Mouse (Mus musculus) gastrocnemius, postnatal 10 days (tissue): ENCODE measurements around the gene Cend1. TPM values are rescaled to one million over a fixed set of nuclear protein-coding genes. Genes with fewer than 3 reads are reported as not detected.

Source experiments
- DNase-seq: peaks from one replicate; pipeline ENCODE4 v3.0.0; 2021; ENCODE audit warnings: mixed read lengths
- long read RNA-seq, 2 experiments: library from polyadenylated mRNA; stranded (forward); transcript quantifications; one replicate each; pipeline ENCODE4 v2.0.0; 2021
- total RNA-seq, 2 experiments: library from RNA; stranded (reverse); gene quantifications; 2 replicates each; pipeline ENCODE4 v1.2.3; 2021

Cend1 gene
- total RNA-seq, result 1 to 10 TPM in 1 of 2 experiments, under 1 TPM in 1; 0.66 to 1.4 TPM
- long read RNA-seq, experiment 1, result 0 reads
- long read RNA-seq, experiment 2, result 0 reads

- no peak for DNase-seq
These were observed at the start of gene Cend1 for GRCm38 (mm10) chr7:141429310-141429709. Gene Cend1, minus strand, starts transcription at chr7:141429491.

- DNase-seq, result no peak
These were observed 49.0 kb upstream of the Cend1 start for GRCm38 (mm10) chr7:141478270-141478748.

GRCm38 (mm10) chr7:141477578-141478269 lies 48.4 kb upstream of the Cend1 start:
- DNase-seq, result no peak

- no peak for DNase-seq
These were observed 47.7 kb upstream of the Cend1 start for GRCm38 (mm10) chr7:141476981-141477370.

GRCm38 (mm10) chr7:141476226-141476980 lies 47.1 kb upstream of the Cend1 start:
- DNase-seq, result peak; percentile 73

GRCm38 (mm10) chr7:141475805-141476158 lies 46.5 kb upstream of the Cend1 start:
- DNase-seq, result no peak

- peak; percentile 82 for DNase-seq
These were observed 45.9 kb upstream of the Cend1 start, which contains the start of the genes Polr2l and Tspan4 for GRCm38 (mm10) chr7:141475011-141475804. Gene Polr2l, minus strand, starts transcription at chr7:141475132. Gene Tspan4, plus strand, starts transcription at chr7:141475240.

GRCm38 (mm10) chr7:141474160-141474559 lies 44.9 kb upstream of the Cend1 start:
- DNase-seq, result no peak

GRCm38 (mm10) chr7:141472763-141473162 lies 43.5 kb upstream of the Cend1 start:
- DNase-seq, result no peak

- DNase-seq, result no peak
These were observed 42.9 kb upstream of the Cend1 start for GRCm38 (mm10) chr7:141472226-141472625.

- DNase-seq, result peak; percentile 2
These were observed 41.9 kb upstream of the Cend1 start for GRCm38 (mm10) chr7:141471236-141471635.

- DNase-seq, result peak; percentile 5
These were observed 41.3 kb upstream of the Cend1 start for GRCm38 (mm10) chr7:141470637-141470944.

GRCm38 (mm10) chr7:141469901-141470636 lies 40.8 kb upstream of the Cend1 start:
- no peak for DNase-seq

- no peak for DNase-seq
These were observed 40.1 kb upstream of the Cend1 start for GRCm38 (mm10) chr7:141469352-141469751.

- peak; percentile 56 for DNase-seq
These were observed 39.4 kb upstream of the Cend1 start for GRCm38 (mm10) chr7:141468522-141469211.

GRCm38 (mm10) chr7:141468164-141468521 lies 38.9 kb upstream of the Cend1 start:
- DNase-seq, result no peak

GRCm38 (mm10) chr7:141467230-141468030 lies 38.1 kb upstream of the Cend1 start, which contains the start of gene Cd151:
Gene Cd151, plus strand, starts transcription at chr7:141467392.
- peak; percentile 88 for DNase-seq

GRCm38 (mm10) chr7:141466607-141467148 lies 37.4 kb upstream of the Cend1 start:
- no peak for DNase-seq

GRCm38 (mm10) chr7:141466045-141466394 lies 36.7 kb upstream of the Cend1 start:
- peak; percentile 39 for DNase-seq

- peak; percentile 54 for DNase-seq
These were observed 36.2 kb upstream of the Cend1 start for GRCm38 (mm10) chr7:141465388-141466044.
